Mouse (Mus musculus) layer of hippocampus, postnatal 25 days (tissue): ENCODE results near the gene Rnf186. TPM values are rescaled to one million over a fixed set of nuclear protein-coding genes. Genes with fewer than 3 reads are reported as not detected.
A peak's percentile ranks its signal among the peaks of the same experiment; 100 is the strongest.

Source experiments
- DNase-seq, 2 experiments: peaks; one replicate each; pipeline ENCODE4 v3.0.0; 2022; ENCODE audit warnings: mixed read lengths in 2 of 2, low spot score in 1 of 2; ENCODE audit errors: extremely low spot score in 1 of 2
- total RNA-seq, 2 experiments: library from RNA; stranded (reverse); gene quantifications; 2 replicates each; pipeline ENCODE4 v1.2.3; 2021

The Rnf186 gene
- total RNA-seq: not detected

DNA sequence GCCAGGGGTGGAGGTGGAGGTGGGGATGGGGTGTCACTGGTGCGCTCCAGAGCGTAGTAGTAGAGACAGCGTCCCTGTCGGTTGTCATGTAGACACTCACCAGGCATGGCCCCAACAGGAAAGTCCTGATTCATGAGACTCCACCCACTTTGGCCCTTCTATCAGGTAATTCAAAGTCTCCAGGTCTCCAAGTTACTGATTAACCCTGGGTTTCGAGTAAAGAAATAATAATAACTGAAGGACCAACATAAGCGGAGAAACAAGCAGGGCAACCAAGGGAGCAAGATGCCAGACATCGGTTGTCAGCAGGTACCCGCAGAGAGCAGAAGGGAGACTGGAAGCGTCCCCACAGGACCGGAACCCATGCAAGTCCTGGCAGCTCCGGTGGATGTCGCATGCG is at the start of gene Rnf186:
Rnf186 (plus strand) TSS at position 247 of the 400 bp plus-strand sequence.
- no peak for DNase-seq

DNA sequence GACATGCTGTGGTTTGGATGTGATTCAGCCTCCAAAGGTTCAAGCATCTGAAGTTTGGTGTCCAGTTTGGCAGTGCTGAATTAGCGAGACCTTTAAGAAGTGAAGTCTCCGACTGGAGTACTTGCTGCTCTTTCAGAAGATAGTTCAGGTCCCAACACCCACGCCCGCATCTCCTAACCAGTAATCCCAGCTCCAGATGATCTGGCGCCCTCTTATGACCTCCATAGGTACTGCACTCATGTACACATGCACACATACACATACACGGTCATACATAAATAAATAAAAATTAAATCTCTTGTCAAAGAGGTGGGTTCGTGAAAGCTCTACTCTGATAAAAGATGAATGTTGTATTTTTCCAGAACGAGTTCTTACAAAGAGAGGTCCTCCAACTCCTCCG is 49.6 kb upstream of the Rnf186 start:
- DNase-seq: no peak

DNA sequence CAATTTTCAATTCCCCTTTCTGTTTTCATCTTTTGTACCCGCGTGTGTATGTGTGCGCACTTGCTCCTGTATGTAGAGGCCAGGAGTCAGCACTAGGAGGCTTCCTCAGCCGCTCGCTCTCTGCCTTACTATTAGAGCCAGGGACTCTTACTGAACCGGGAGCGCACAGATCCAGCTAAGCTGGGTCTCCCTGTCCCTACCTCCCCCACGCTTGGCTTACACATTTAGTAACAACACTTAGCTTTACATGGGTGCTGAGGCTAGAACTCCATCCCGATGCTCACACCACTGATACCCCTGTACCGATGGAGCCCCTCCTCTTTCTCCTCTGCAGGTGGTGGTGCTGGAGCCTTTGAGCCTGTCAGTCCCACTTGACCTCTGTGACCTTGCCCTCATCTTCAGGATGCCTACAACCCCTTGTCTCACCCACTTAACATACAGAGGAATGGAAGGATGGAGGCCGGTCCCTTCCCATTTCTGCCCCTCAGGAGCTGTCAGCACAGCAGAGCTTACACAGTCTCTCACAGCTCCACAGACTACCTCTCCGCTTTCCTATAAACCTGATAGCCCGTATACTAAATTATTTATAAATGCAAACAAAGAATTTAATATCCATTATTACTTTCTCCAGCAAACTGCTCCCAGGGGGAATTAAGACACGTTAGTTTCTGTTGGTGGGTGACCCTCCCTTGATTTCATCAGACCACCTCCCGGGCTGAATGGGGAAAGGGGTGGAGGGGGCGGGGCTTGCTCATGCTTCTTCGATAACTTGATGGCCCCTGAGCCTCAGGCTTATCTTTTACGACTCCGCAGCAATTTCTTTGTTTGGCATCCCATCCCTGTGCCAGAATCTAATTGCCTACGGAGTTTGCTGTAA is 45.4 kb upstream of the Rnf186 start:
- no peak for DNase-seq

DNA sequence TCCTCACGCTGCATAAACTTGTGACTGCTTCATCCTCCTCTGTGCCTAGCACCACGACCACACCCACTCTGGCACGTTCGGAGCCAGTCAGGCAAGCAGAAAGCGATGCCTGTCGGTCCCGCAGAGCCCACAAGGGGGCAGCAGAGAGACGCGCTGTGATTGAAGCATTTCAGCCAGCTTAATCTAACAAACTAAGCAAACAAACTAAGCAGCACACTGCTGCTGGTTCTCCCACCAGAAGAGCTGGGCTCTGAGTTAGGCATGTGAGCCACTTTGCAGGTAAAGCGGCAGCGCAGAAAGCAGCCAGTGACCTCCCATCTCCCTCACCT is 44.8 kb upstream of the Rnf186 start:
- DNase-seq: peak; percentile 100

DNA sequence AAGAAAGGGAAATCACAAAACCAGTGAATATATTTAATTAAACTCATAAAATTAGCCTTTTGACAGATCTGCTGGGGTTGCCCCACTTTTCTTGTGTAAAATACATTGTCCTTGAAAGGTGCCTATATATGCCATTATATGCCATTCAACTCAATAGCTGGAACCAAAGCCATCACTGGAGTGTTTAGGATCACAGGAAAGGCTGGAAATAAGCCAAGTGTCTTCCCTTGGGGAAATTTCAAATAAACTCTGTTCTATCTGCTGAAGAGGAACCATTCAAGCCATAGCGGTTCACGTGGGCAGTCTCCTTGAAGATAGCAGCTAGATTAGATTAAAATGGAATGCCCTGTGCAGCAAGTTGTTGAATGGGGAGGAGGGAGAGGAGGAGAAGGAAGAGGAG is 41.4 kb upstream of the Rnf186 start:
- DNase-seq: no peak

DNA sequence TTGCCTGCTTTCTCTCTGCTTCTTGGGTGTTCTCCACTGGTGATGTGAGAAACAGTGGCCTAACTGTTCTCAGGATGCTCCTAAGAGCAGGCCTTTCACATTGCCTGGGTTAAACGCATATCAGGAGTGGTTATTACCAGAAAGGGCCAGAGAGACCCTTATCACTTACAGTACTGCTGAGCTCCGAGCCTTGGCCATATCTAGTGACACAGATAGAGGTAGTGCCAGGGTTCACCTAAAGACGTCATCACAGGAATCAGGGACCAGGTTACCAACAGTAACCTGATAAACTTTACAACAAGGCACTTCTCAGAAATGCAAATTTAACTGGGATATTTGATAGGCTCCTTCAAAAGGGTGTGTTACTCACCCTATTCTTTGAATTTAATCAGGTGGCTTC is 33.0 kb upstream of the Rnf186 start:
- no peak for DNase-seq

DNA sequence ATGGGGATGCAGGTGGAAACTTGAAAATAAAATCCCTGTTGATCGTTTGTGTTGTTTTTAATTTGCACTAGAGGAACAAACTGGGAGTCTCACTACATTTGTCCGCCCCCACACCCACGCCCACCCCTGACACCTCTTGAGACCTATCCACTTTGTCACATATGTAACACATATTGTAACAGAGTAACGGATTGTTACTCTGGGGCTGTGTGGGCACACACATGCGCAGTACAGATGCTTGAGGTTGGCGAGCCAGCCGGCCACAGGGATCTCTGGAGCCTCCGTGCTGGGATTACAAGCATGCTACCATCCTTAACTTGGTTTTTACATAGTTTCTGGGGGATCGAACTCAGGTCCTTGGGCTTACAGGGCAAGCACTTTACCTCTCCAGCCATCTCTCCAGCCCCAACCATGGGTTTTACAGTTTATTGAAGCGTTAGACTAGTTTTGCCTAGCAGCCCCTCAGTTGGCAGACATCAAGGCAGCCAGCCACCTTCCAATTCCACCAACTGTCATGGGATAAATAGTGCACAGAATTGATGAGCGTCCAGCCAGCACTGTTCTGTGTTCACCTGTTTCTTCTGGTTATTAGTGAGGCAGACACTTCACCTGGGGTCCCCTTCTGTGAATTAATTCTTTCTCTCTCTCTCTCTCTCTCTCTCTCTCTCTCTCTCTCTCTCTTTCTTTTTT is 32.3 kb upstream of the Rnf186 start:
- no peak for DNase-seq

DNA sequence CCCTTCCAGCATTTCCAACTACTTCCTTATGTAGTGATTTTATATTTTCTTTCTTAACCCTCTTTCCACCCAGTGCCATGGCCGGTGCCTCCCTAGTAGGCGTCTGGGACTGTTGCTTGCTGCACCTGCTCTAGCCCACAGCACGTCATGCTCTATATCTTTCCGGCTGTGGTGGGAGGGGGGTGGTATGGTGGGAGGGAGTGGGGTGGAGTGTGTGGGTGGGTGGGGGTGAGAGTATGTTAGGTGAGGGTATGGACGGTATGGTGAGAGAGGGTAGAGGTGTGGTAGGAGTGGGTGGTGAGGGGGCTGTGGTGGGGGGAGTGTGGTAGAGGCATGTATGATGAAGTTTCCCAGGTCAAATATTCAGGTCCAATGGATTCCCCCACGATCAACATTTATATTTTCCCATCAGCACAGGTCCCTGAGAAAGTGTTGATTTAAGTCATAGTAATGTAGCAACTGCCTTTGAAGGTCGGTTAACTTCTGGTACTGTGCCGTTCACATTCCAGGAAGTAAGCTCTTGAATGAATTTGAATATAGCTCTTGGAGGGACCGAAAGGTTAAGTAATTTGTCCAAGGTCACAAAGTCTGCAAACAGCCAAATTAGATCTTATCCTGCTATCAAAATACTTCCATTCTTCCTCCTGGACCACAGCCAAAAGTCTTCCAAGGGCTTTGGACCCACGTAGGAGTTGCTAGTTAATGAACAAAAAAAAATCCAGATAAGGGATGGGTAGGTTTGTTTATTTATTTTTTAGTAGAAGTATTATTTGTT is 28.2 kb upstream of the Rnf186 start:
- no peak for DNase-seq

DNA sequence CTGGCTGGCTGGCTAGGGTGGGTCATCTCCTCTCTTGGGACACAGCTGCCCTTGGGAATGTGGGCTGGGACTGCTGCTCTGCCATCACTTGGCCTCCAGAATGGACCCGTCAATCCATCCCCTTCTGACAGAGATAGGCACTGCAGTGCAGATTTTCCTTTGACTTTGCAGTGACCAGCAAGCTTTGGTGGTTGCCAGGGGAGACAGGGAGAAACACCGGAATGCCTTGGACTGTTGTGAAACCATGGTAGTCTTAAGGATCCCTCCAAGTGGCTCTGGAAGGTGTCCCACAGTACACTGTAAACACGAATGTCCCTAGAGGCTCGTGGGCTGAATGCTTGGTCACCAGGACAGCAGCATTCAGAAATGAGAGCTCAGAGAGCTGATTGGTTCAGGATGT is 27.4 kb upstream of the Rnf186 start:
- no peak for DNase-seq

DNA sequence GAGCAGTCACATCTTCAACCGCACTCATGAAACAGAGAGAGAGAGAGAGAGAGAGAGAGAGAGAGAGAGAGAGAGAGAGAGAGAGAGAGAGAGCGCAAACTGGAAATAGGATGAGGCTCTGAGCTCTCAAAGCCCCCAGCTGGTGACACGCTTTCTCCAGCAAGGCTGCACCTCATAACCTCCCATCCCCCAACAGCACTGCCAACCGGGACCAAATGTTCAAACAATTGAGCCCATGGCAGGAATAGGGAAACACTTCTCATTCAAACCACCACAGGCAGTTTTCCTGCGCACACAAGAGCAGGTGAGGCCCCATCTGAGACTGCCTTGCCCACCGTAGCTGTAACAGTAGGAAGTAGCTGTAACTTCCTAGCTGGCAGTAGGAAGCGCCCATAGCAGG is 25.5 kb upstream of the Rnf186 start:
- no peak for DNase-seq

DNA sequence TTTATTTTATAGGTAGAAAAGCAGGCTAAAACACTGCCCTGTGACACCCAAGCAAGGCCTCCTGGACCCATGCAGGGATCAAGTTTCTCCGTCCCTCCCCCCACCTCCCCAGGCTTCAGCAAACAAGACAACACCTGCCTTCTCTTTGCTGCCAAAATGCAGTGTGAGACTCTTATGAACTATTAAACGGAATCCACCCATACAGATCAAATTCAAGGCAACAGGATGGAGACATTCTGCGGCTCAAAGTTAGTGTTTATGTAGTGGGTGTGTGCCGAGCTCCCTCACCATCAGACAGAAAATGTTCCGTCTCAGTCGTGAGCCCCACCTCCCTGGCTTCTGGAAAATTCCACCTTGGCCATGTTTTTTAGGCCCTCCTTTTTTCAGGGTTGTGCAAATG is 24.9 kb upstream of the Rnf186 start:
- no peak for DNase-seq

DNA sequence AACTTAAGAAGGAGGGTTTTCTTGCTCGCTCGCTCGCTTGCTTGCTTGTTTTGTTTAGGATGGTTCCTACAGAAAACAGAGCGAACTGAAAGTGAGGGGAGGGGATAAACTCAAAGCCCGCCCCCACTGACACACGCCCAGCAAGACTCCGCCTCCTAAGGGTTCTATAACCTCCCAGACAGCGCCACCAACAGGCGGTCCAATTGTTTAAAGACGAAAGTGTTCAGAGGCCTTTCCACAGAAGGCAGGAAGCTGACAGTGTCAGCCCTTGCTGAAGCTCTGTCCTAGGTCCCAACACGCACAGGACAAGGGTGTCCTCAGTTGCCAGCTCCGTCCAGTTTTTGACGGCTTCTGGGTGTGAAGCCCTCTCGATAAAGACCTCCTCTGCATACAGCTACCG is 23.2 kb upstream of the Rnf186 start:
- DNase-seq: peak in 1 of 2 experiments; percentile 52

DNA sequence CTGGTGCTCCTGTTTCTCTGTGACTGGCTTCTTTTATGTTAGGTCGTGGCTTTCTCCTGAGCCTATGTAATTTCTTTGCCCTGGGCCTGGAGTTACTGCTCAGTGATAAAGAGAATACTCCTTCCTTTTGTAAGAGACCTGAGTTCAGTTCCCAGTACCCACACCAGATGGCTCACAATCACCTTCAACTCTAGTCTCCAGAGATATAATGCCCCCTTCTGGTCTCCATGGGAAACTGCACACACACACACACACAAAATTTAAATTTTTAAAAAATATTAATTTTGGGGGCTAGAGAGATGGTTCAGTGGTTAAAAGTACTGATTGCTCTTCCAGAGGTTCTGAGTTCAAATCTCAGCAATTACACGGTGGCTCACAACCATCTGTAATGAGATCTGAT is 18.7 kb upstream of the Rnf186 start:
- DNase-seq: no peak

DNA sequence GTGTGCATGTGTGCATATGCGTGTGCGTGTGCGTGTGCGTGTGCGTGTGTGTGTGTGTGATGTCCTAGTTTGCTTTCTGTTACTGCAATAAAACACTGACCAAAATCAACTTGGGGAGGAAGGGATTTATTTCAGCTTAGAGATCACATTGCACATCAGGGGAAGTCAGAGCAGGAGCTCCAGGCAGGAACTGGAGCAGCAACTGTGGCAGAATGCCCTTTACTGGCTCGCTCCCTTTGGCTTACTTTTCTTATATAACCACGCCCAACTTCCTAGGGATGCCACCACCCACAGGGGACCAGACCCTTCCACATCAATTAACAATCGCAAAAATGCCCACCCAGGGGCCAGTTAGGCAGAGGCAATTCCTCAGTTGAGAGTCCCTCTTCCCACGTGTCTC is 8.3 kb upstream of the Rnf186 start:
- DNase-seq: no peak

DNA sequence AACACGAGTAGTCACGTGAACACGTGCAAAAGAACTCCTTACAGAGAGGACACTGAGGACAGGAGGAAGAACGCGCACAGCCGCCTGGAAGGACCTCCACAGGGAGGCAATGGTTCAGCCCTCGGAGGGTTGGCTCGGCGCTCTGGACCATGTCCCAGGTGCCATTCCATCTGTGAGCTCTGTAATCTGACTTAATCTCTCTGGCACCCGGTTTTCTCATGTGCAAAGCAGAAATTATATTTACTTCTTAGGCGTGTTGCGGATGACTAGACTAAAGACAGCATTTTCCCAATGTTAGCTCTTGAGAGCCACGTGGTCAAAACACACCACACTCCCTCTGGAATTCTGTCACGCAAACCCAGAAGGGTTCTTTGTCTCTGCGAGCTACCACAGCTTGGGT is 7.8 kb upstream of the Rnf186 start:
- DNase-seq: no peak

DNA sequence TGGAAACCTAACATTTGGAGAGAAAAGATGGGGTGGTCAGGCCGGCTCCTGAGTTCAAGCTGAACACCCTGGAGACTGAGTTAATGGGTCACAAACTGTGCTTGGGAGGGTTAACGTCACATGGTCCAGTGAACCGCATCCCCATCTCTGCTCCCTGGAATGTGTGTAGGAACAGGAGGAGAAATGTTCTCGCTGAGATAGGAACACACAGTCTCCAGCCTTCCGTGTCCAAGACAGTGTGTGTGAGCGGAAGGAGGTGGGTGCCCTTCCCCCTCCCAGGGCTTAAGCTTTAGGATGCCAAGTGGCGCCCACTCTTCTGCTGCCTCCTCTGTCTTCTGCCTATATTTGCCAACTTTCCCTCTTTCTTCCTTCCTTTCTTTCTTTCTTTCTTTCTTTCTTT is 7.0 kb upstream of the Rnf186 start:
- no peak for DNase-seq

DNA sequence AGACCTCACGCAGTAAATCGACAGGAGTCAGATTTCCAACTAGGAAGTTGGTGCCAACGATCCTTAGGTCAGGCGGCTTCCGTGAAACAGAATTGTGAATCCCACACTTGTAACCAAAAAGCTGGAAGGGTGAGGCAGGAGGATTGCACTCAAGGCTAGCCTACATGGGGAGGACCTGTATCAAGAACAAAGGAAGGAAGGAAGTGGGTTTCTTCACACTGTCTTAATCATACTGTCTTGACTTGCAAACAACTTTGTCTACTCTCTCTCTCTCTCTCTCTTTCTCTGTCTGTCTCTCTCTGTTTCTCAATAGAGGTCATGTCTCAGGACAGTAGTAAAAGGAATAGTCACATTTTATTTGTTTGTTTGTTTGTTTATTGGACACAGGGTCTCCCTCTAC is 4.2 kb upstream of the Rnf186 start:
- no peak for DNase-seq

DNA sequence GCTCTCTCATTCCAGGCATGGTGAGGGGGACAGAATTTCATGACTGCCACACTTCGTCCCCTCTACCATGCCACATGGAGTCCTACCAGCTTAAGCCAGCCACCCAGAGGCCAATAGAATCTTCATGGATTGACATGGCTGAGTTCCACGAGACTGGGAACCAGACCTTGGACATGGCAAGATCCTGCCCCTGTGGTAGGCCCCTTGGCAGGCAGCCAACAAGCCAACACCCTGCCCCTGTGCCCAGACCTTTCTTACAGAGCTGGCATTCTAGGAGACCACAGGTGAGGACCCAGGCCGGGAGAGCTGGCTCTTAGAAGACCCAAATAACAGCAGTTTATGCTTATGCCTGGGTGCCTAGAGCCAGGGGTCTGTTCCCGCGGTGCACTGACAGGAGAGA is 1.0 kb upstream of the Rnf186 start:
- no peak for DNase-seq

DNA sequence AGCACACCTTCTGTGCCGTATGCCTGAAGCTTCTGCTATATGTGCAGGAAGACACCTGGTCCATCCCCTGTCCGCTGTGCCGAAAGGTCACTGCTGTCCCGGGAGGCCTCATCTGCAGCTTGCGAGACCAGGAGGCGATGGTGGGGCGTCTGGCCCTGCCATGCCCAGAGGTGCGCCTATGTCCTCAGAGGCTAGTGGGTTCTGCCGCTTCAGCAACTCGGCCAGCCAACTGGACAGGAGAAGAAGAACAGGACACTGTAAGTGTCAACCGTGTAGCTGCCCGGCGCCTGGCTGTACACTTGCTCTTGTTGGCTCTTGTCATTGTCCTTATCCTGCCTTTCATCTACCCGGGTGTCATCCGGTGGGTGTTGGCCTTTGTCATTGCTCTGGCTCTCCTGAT is 573 bp downstream of the Rnf186 start:
- no peak for DNase-seq

DNA sequence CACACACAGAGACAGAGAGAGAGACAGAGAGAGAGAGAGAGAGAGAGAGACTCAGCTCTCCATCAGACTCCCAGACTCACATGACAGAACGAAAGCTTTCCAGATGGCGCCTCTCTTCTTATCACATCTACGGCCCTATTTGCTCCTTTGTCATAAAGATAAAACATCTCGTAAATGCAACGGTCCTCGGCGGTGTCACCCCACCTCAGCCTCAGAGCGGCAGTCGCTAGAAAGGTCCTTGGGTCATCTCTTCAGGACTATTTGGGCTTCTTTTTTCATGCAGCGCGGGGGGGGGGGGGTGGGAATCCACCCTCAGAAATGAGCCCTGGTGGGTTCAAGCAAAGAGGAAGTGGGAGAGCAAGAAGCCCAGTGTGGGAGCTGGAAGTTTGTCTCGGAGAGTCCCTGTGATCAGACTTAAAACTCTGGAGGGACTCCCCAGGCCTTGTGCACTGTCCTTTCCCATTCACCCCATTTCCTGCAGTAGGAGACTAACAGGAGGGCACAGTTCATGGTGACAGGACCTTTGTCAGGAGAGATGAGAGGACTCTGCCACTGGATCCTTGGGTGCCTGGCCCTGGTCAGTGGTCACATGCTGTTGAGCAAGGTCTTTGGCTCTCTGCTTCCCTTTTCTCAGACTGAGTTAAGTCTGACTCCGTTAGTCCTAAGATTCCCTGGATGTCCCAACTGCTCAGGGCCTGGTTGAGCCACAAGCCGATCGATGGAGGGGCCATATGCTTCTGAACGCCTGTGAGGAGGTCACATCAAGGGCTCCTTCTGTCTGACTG is 2.1 kb downstream of the Rnf186 start:
- DNase-seq: no peak

DNA sequence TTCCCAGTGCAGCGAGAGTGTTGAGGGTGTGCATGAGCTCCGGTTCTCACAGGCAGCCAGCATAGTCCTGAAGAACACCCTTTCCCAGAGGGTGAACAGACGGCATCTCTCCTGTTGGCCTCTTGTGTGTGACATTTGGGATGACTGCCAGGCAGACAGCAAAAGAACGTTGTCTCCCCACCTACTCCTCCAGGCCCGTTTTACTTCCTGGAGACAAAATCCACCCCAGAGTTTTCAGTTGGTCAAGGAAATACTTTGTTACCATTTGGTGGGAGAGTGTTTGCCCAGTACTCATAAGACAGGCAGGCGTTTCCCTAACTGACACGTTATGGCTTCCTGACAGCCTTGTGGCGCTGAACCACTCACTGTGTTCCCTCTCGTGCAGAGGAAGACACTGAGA is 2.8 kb downstream of the Rnf186 start:
- DNase-seq: no peak
